Mouse (Mus musculus): ENCODE data around the gene Actr8.
A peak's percentile ranks its signal among the peaks of the same experiment; 100 is the strongest.

Gene Actr8

DNA sequence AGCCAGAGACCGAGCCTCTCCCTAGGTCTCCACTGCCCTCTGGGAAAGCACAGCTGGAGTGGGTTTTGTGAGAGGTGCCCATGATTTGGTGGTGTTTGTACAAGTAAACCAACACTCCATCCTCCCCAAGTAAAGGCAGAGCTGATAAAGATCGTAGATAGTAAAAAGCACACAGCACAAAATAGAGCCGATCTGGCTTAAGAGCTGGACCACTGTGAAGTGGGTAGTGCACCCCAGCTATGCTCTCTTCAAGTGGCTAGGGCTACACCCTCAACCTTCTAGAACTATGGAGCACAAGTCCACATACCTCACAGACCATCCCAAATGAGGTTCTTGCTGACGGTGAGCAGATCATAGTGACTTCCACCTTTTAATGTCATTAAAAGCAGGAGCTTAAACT, 61.3 kb downstream of the Actr8 start:
- DNase-seq (ENCODE audit: low read depth, low spot score), result no peak

DNA sequence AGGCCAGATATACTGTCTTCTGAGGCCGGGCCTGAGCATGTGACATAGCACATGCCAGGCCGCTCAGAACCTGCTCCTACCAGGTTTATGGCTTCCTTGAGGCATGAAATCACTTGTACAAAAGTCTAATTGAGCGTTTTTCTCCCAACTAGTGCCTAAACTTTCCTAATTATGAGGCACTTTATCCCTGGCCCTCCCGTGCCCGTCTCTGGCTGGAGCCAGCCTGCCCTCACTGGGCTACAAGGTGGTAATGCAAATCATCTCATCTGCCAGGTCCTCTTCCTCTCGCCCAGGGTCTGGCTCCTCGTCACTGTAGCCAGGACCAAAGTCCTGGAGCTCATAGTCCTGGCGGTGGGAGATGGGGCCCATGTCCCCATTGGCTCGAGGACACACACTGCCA, 63.7 kb downstream of the Actr8 start:
- no peak for DNase-seq (ENCODE audit: low read depth, low spot score)

DNA sequence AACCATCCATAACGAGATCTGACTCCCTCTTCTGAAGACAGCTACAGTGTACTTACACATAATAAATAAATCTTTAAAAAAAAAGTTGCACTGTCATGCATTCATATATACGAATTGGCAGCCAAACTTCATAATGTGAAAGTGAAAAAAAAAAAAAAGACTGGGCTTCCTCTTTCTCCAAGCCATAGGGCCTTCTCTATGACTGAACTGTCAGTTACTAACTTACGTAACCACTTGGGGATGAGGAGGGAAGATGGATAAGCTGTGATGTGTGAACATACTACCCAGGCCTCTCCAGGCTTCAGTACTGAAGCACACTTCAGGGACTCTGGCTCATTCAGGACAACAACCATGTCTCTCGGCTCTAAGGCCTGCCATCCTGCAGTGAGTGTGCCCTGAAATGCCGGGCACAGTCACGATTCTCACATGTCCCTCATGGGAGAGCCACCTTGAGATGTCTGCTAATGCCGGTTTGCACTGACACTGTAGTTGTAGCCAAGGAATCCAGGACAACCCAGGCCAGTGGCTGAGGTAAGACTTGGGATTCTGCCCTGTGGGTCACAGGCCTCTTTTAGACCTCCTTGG, 65.3 kb downstream of the Actr8 start:
- no peak for DNase-seq (ENCODE audit: low read depth, low spot score)

DNA sequence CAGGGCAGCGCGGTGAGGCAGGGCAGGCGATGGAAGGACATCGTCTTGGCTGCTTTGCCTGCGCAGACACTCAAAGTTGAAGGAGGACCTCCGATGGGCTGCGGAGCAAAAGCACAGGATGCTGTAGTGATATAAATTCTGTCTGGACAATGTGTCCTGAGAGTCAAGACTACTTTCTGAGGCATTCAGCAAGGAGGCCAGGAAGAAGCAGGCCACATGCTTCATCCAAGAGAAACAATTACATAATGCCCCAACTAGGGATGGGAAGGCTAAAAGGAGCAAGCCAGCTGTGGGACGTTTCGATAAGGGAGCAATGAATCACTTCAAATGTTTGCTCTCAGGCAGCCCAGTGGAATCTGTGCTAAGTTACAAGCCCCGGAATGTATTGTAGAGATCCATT, 67.1 kb downstream of the Actr8 start:
- DNase-seq (ENCODE audit: low read depth, low spot score), result no peak

DNA sequence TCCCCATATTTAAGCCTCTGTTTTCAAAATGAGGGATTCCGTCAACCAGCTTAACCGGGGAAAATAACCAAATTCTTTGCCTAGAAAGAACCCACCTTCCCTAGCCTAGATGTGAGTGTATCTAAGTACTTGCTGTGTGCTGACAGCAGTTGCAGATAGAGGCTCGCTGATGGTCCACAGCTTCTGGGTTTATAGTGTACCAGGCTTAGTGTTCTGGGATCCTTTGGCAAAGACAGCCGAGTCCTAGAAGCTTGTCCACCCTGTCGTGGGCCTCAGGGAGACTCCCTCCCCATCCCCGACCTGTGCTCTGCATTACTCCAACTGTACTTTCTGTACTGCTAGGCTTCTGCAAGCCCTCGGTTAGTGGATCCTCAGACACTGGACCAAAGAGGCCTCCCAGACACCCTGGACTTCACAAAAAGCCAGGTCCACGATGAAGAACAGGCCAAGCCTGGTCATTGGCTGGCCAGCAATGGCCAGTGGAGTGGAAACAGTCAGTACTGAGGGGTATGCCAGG, 67.6 kb downstream of the Actr8 start:
- DNase-seq (ENCODE audit: low read depth, low spot score), result no peak

DNA sequence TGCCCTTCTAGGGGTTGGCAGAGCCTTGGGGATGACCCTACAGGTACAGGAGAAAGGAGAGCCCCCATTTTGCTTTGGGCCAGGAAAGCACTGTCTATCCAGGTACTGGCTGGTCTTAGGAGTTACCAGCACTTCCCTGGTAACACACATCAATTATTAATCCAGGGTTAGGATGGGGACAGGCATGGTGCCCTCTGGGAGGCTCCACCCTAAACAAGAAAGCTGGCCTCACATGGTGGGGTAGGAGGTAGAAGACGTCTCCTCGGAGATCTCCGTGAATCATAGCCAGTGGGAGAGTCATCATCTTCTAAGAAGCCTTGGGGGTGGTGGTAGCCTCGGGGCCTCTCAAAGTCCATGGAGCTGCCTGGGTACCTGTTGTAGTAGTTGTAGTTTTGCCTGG, 68.8 kb downstream of the Actr8 start:
- DNase-seq (ENCODE audit: low read depth, low spot score), result no peak

DNA sequence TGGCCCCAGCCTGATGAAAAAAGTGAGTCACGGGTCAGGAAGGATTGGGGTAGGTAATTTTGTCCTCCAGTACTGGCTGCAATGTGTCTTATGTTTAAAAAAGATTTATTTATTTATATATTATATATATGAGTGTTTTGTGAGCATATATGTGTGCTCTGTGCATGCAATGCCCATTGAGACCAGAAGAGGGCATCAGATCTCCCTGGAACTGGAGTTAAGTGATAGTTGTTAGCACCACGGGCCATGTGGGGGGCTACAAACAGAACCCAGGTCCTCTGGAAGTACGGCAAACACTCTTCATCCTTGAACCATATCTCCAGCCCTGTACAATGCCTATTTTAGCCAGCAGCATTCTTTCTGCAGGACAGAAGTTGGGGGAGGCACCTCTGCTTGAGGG, 69.9 kb downstream of the Actr8 start:
- DNase-seq (ENCODE audit: low read depth, low spot score), result peak; percentile 49

DNA sequence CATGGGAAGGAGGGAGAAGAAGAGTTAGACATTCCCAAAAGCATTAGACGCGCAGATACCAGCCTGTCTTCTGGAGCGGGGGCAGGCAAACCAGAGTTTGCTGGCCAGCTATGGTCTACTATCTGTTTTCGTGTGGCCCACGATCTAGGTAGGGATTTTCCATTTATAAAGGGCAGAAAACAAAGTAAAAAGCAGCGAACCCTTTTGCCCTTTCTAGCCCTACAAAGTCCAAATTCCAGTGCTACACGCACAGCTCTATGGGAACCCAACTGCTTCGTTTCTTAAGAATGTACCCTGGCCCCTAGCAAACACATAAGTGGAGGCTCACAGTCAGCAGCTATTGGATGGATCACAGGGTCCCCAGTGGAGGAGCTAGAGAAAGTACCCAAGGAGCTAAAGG, 72.1 kb downstream of the Actr8 start:
- DNase-seq (ENCODE audit: low read depth, low spot score), result no peak

DNA sequence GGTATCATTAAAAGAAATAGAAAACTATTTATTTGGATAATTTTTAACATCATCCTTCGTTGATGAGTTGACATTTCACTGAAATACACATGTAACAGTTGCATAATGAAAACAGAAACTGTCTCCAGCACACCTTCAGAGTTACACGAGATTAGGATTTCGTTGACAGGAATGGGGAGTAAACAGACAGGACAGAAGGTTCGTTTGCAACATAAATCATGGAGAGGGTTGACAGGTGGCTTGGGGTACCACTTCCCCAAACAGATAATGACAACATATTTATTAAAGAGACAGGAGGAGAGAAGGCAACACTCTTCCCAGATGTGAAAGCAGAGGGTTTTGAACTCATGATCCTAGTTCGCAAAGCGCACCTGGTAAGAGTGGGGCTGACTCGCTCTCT, 76.8 kb downstream of the Actr8 start:
- no peak for DNase-seq (ENCODE audit: low read depth, low spot score)
